Mouse (Mus musculus) testis, adult 2 months (tissue): ENCODE results near the gene Nodal. TPM values are rescaled to one million over a fixed set of nuclear protein-coding genes. Genes with fewer than 3 reads are reported as not detected.
A peak's percentile ranks its signal among the peaks of the same experiment; 100 is the strongest.

Experiments used
- H3K27ac ChIP-seq: fragments of 200-500 bp; 2 replicates; pipeline ENCODE4 v1.5.1; 2012; ENCODE audit warnings: low read depth, low read length; ENCODE audit not compliant: control insufficient read depth, insufficient read depth
- H3K27me3 ChIP-seq: fragments of 200-500 bp; 2 replicates; pipeline ENCODE4 v1.6.1; 2012; ENCODE audit warnings: mild to moderate bottlenecking, low read length, moderate library complexity; ENCODE audit not compliant: control insufficient read depth, insufficient read depth
- H3K36me3 ChIP-seq: fragments of 200-500 bp; 2 replicates; pipeline ENCODE4 v1.6.1; 2012; ENCODE audit warnings: mild to moderate bottlenecking, low read length; ENCODE audit not compliant: control insufficient read depth, insufficient read depth
- H3K4me1 ChIP-seq: fragments of 200-500 bp; 2 replicates; pipeline ENCODE4 v1.6.1; 2012; ENCODE audit warnings: low read length; ENCODE audit not compliant: control insufficient read depth, insufficient read depth
- H3K4me3 ChIP-seq: fragments of 200-500 bp; 2 replicates; pipeline ENCODE4 v1.5.1; 2012; ENCODE audit warnings: low read depth, mild to moderate bottlenecking, low read length, moderate library complexity, mixed read lengths; ENCODE audit not compliant: control insufficient read depth
- CTCF ChIP-seq: fragments of 200-500 bp; IDR thresholded peaks from 2 replicates; pipeline ENCODE4 v1.5.1; 2012; ENCODE audit warnings: low read depth, mild to moderate bottlenecking, inconsistent platforms, low read length, moderate library complexity; ENCODE audit not compliant: control insufficient read depth, insufficient read depth, insufficient replicate concordance
- POLR2A ChIP-seq: fragments of 200-500 bp; IDR thresholded peaks from 2 replicates; pipeline ENCODE4 v1.6.1; 2012; ENCODE audit warnings: low read depth, mild to moderate bottlenecking, inconsistent platforms, low read length, moderate library complexity; ENCODE audit not compliant: control insufficient read depth
- polyA plus RNA-seq: library from polyadenylated mRNA; depleted of rRNA; stranded (reverse); fragments of >200 nt; gene quantifications from 2 replicates; pipeline ENCODE4 v1.2.3, GENCODE M21; 2012

The Nodal gene
- polyA plus RNA-seq, 1 experiment: 0.06 TPM

DNA sequence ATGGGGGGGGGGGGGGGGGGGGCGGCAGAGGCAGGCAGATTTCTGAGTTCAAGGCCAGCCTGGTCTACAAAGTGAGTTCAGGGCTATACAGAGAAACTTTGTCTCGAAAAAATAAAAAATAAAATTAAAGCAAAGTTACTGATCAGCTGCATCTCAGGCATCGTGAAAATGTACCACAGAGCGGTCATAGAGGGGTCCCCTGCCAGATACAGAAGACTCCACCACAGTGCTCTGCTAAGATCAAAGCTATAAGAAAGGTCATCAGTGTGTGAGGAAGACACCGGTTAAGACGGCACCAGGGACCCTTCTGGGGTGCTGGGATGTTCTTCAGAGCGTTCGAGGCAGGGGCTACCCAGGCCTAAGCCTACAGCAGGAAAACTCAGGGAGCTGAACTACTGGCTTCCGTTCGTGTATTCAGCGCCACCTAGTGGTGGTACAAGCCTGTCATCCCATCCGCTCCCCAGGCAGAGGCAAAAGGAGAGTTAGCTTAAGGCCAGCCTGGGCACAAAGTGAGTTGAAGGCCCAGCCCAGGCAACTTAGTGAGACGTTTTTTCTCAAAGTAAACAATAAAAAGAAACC, 18.5 kb upstream of the Nodal start:
- Histone ChIP-seq H3K27me3 (no peaks in the 10 kb centered on the region), H3K27ac (no peak overlapping the region), H3K4me1 (no peaks in the 10 kb centered on the region; the same call in none of the 2 replicates), H3K36me3 (no peaks in the 10 kb centered on the region), H3K4me3 (no peak overlapping the region; the same call in 1 of the 2 replicates)
- TF ChIP-seq CTCF (peak; percentile 96; the same call in 1 of the 2 replicates), POLR2A (no peak)

GRCm38 (mm10) chr10:61400407-61400806, 17.4 kb upstream of the Nodal start:
- H3K27me3 ChIP-seq: no peaks in the 10 kb centered on the region
- no peaks in the 10 kb centered on the region for H3K36me3 ChIP-seq
- H3K4me1 ChIP-seq: no peaks in the 10 kb centered on the region; the same call in 1 of the 2 replicates
- TF ChIP-seq CTCF (no peak), POLR2A (no peak)
- no peak overlapping the region for H3K4me3 ChIP-seq
- H3K27ac ChIP-seq: no peak overlapping the region

- TF ChIP-seq POLR2A (no peak), CTCF (no peak; the same call in 1 of the 2 replicates)
- no peaks in the 10 kb centered on the region for H3K27me3 ChIP-seq
- no peaks in the 10 kb centered on the region; the same call in 1 of the 2 replicates for H3K4me1 ChIP-seq
- H3K4me3 ChIP-seq: no peak overlapping the region
- H3K36me3 ChIP-seq: no peaks in the 10 kb centered on the region
- H3K27ac ChIP-seq: no peak overlapping the region
These were observed 15.3 kb upstream of the Nodal start for GRCm38 (mm10) chr10:61402480-61402879.

- H3K27ac ChIP-seq: no peak overlapping the region
- TF ChIP-seq CTCF (no peak), POLR2A (no peak)
- H3K4me1 ChIP-seq: no peaks in the 10 kb centered on the region; the same call in 1 of the 2 replicates
- H3K27me3 ChIP-seq: no peaks in the 10 kb centered on the region
- H3K36me3 ChIP-seq: no peaks in the 10 kb centered on the region
- no peak overlapping the region for H3K4me3 ChIP-seq
These were observed 14.9 kb upstream of the Nodal start for GRCm38 (mm10) chr10:61402911-61403310.

- TF ChIP-seq POLR2A (no peak), CTCF (no peak)
- no peak overlapping the region for H3K4me3 ChIP-seq
- no peak overlapping the region for H3K27ac ChIP-seq
- no peaks in the 10 kb centered on the region for H3K4me1 ChIP-seq
- no peaks in the 10 kb centered on the region for H3K36me3 ChIP-seq
- H3K27me3 ChIP-seq: no peaks in the 10 kb centered on the region
These were observed 11.8 kb upstream of the Nodal start for GRCm38 (mm10) chr10:61405958-61406357.

DNA sequence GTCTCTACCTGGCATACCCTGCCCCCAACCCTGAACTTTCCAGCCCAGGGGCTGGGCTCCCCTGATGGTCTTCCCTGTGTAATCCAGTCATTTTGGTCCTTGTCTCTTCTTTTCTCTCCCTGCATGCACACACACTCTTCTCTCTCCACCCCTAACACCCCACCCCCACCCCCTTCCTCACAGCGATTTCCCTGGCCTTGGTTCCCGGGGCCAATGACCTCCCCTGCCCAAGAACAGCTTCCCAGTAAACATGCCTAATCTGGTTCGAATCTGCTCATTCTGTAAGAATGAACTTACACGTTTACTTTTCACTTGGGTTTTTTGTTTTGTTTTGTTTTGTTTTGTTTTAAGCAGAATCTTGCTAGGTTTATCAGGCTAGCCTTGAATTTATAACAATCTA, 8.0 kb upstream of the Nodal start:
- Histone ChIP-seq H3K36me3 (no peaks in the 10 kb centered on the region), H3K4me1 (no peaks in the 10 kb centered on the region; the same call in 1 of the 2 replicates), H3K4me3 (no peak overlapping the region), H3K27me3 (no peaks in the 10 kb centered on the region), H3K27ac (no peak overlapping the region)
- TF ChIP-seq POLR2A (no peak), CTCF (no peak)

DNA sequence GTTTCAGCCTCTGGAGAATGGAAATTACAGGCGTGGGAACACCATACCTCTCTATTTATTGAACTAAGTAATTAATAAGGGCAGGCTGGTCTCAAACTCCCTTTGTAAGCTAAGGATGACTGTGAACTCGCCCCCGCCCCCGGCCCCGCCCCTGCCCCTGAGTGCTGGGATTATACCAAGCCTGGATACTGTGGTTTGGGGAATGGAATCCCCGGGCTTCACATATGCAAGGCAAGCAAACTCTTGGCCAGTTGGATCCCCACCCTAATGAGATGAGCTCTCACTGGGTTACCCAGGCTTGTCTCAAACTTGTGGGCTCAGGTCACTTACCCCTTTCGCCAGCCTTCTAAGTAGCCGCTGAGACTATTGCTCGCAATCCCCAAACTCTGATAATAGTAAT, 7.6 kb upstream of the Nodal start:
- Histone ChIP-seq H3K36me3 (no peaks in the 10 kb centered on the region), H3K27me3 (no peaks in the 10 kb centered on the region), H3K27ac (no peak overlapping the region), H3K4me3 (no peak overlapping the region), H3K4me1 (no peaks in the 10 kb centered on the region; the same call in 1 of the 2 replicates)
- TF ChIP-seq CTCF: no peak
- no peak for TF ChIP-seq POLR2A
